Mouse (Mus musculus): Measurements from ENCODE around the gene Dppa3.

Gene Dppa3

DNA sequence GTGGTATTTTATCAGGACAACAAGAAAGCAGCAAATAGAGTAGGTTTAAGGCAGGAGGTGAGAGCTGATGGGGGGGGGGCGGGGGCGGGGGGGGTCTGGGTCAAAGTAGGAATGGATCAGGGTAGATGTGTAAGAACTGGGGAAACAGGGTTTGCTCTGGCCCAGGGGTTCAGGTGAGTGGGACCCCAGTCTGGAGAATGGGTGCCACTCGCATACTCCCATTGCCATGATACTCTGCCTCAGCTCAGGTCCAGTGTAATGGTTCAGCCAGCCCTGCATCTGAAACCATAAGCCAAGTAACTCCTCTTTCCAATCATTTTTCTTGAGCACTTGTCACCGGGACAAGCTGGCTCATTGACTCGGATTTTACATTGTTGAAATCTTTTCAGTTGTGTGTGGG is 42.6 kb downstream of the Dppa3 start:
- no peak for DNase-seq (ENCODE audit: extremely low spot score)

DNA sequence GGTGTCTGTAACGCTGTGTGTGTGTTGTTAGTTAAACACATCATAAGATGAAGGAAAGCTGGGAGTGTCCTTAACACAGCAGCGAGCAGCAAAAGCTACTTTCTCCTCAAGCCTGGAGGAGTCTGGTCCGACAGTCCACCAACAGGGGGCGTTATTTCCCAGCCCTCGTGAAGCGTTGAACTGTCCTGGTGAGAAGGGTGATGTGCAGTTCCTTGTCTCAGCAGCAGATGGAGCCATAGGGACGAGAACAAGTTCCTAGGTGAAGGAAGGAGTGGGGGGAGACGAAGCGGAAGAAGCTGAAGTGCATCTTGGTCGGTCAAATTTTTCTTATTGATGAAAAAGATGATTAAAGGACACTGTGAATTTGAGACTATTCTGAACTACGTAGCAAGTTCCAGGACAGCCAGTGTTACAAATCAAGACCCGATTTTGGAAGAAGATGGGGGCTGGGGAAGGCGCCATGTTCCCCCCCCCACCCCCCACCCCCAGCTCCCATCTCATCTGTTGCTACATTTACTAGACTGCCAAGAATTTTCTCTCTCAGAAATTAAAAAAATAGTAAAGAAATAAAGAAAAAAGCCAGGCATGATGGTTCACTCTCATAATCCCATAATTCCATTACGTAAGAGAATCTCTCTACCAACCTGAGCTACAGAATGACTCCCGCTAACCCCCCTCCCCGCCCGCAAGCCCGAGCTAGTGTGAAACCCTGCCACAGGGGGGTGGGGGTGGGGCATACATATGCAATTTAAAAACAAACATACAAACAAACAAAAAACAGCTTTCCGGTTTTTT is 43.4 kb downstream of the Dppa3 start:
- DNase-seq (ENCODE audit: extremely low spot score): peak; percentile 95

DNA sequence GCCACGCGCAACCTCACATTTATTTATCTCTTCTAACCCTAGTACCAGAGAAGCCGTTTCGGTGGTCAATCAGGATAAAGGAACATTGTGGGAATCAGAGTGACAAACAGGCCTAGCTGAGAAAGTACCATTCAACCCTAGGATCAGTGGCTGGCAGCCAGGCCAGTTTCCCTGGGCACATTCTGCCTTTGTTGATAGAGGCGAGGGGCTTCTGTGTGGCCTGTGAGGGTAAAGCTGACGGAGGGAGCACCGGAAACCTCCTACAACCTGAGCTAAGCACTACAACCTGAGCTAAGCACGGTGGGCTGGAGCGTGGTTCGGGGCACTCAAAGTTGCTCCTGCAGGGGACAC is 44.0 kb downstream of the Dppa3 start:
- DNase-seq (ENCODE audit: extremely low spot score): peak; percentile 36

DNA sequence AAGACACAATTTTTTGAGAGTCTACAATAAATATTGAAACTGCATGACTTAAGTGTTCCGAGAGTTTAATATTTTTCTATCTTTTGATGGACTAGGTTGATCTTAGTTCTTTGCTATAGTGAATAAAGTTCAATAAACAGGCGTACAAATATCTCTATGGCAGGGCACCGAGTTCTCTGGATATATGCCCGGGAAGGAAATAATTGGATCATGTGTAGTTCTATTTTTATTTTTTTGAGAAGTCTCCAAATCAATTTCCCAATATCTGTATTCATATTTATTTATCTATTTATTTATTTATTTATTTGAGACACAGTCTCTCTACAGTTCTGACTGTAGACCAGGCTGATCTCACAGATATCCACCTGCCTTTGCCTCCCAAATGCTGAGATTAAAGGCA is 44.6 kb downstream of the Dppa3 start:
- no peak for DNase-seq (ENCODE audit: extremely low spot score)

DNA sequence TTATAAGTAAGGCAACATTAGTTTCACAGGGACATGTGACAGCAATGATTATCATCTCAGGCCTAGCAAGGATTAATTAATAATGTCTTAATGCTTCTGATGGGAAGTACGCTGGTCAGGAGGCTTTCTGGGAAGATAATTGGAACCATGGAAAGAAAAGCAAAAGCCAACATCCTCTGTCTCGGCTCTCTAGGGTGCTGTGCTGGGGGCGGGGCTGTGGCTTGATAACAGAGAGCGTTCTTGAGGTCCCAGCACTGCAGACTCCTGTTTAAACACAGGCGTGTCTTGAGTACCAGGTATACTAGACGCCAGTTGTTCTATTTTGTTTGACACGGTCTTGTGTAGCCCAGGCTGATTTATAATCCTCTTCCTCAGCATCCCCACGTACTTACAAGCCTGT is 46.5 kb downstream of the Dppa3 start:
- no peak for DNase-seq (ENCODE audit: extremely low spot score)
